Mouse (Mus musculus) T-helper 2 cell (primary cell): ENCODE results near the gene Wdr54.

Source experiments
- in situ Hi-C: fragments of 300-600 bp; cut with MboI, MseI; formaldehyde crosslinking; loops from one replicate; pipeline ENCODE4 v1.15.1; 2025; ENCODE audit warnings: high pct_unique_total_duplicates

Gene Wdr54

GRCm38 (mm10) chr6:83156259-83156684 lies at the start of gene Wdr54, which contains the start of gene 1700003E16Rik:
Wdr54 (minus strand) TSS chr6:83156397.
1700003E16Rik (plus strand) TSS chr6:83156404.
- in situ Hi-C loops: loop anchor here (5.0 kb wide), 1 partner anchor 54 kb away; the partner anchor contains the start of genes Ccdc142 and Gm42688

GRCm38 (mm10) chr6:83205851-83206250 lies 49.7 kb upstream of the Wdr54 start:
- in situ Hi-C loops: no loop called here

- in situ Hi-C loops: no loop called here
These were observed 47.1 kb upstream of the Wdr54 start for GRCm38 (mm10) chr6:83203320-83203719.

- in situ Hi-C loops: loop anchor here (10.0 kb wide), 1 partner anchor 287 kb away; no protein-coding TSS in a partner anchor
These were observed 41.3 kb upstream of the Wdr54 start for GRCm38 (mm10) chr6:83197345-83198004.

GRCm38 (mm10) chr6:83193571-83193970 lies 37.4 kb upstream of the Wdr54 start:
- in situ Hi-C loops: loop anchor here (10.0 kb wide), 1 partner anchor 291 kb away; no protein-coding TSS in a partner anchor

GRCm38 (mm10) chr6:83186946-83187345 lies 30.7 kb upstream of the Wdr54 start:
- in situ Hi-C loops: no loop called here

GRCm38 (mm10) chr6:83185895-83186861 lies 30.0 kb upstream of the Wdr54 start:
- in situ Hi-C loops: no loop called here

GRCm38 (mm10) chr6:83184858-83185435 lies 28.8 kb upstream of the Wdr54 start:
- in situ Hi-C loops: no loop called here

- in situ Hi-C loops: no loop called here
These were observed 24.4 kb upstream of the Wdr54 start for GRCm38 (mm10) chr6:83180605-83181004.

- in situ Hi-C loops: no loop called here
These were observed 23.4 kb upstream of the Wdr54 start for GRCm38 (mm10) chr6:83179390-83180117.

- in situ Hi-C loops: no loop called here
These were observed 19.8 kb upstream of the Wdr54 start for GRCm38 (mm10) chr6:83175996-83176395.

GRCm38 (mm10) chr6:83172240-83172920 lies 16.2 kb upstream of the Wdr54 start:
- in situ Hi-C loops: no loop called here

- in situ Hi-C loops: no loop called here
These were observed 14.9 kb upstream of the Wdr54 start for GRCm38 (mm10) chr6:83171063-83171462.

GRCm38 (mm10) chr6:83169872-83170271 lies 13.7 kb upstream of the Wdr54 start:
- in situ Hi-C loops: no loop called here

- in situ Hi-C loops: no loop called here
These were observed 10.0 kb upstream of the Wdr54 start for GRCm38 (mm10) chr6:83166243-83166630.

GRCm38 (mm10) chr6:83165607-83166242 lies 9.5 kb upstream of the Wdr54 start, which contains the start of gene Dctn1:
Dctn1 (plus strand) TSS chr6:83165920.
- in situ Hi-C loops: no loop called here

GRCm38 (mm10) chr6:83165026-83165606 lies 8.9 kb upstream of the Wdr54 start:
- in situ Hi-C loops: no loop called here

- in situ Hi-C loops: loop anchor here (5.0 kb wide), 1 partner anchor 165 kb away; no protein-coding TSS in a partner anchor
These were observed 6.5 kb upstream of the Wdr54 start for GRCm38 (mm10) chr6:83162701-83163100.

GRCm38 (mm10) chr6:83161921-83162641 lies 5.9 kb upstream of the Wdr54 start:
- in situ Hi-C loops: loop anchor here (5.0 kb wide), 1 partner anchor 165 kb away; no protein-coding TSS in a partner anchor
